Mouse (Mus musculus) liver, embryonic 13.5 days (tissue): ENCODE measurements around the gene Flnb. TPM values are rescaled to one million over a fixed set of nuclear protein-coding genes. Genes with fewer than 3 reads are reported as not detected.

Source experiments
- ATAC-seq: fragments of 200-750 bp; cut with Nextera tagmentation; 2 replicates; pipeline ENCODE4 v1.8.0; 2017; ENCODE audit warnings: low read depth, mild to moderate bottlenecking, moderate number of reproducible peaks, moderate library complexity
- DNase-seq: peaks from one replicate; pipeline ENCODE4 v3.0.0; 2022
- H3K27ac ChIP-seq: fragments of 300-500 bp; sonication (generic); 2 replicates; pipeline ENCODE4 v1.5.1; 2015; ENCODE audit warnings: moderate library complexity, mild to moderate bottlenecking, inconsistent platforms
- H3K27me3 ChIP-seq: fragments of 300-500 bp; sonication (generic); 2 replicates; pipeline ENCODE4 v1.6.1; 2015; ENCODE audit warnings: mild to moderate bottlenecking, inconsistent platforms
- H3K36me3 ChIP-seq: fragments of 300-500 bp; sonication (generic); 2 replicates; pipeline ENCODE4 v1.6.1; 2015; ENCODE audit warnings: mild to moderate bottlenecking, inconsistent platforms
- H3K4me1 ChIP-seq: fragments of 300-500 bp; sonication (generic); replicated peaks from 2 replicates; pipeline ENCODE4 v1.6.1; 2015; ENCODE audit warnings: inconsistent platforms
- H3K4me2 ChIP-seq: fragments of 300-500 bp; sonication (generic); 2 replicates; pipeline ENCODE4 v1.6.1; 2015; ENCODE audit warnings: inconsistent platforms, mild to moderate bottlenecking, moderate library complexity
- H3K4me3 ChIP-seq: fragments of 300-500 bp; sonication (generic); replicated peaks from 2 replicates; pipeline ENCODE4 v1.5.1; 2015; ENCODE audit warnings: mild to moderate bottlenecking, inconsistent platforms
- H3K9ac ChIP-seq: fragments of 300-500 bp; sonication (generic); 2 replicates; pipeline ENCODE4 v1.6.1; 2015; ENCODE audit warnings: mild to moderate bottlenecking, inconsistent platforms
- H3K9me3 ChIP-seq: fragments of 300-500 bp; sonication (generic); replicated peaks from 2 replicates; pipeline ENCODE4 v1.6.1; 2016; ENCODE audit warnings: inconsistent platforms
- WGBS: fragments of 180-500 bp; shearing (Covaris S2); methylation state at CpG from one replicate; pipeline ENCODE4 v1.1.7; 2015; ENCODE audit not compliant: insufficient replicate concordance; 5-methylcytosine and 5-hydroxymethylcytosine counted together
- polyA plus RNA-seq: library from polyadenylated mRNA; unstranded; fragments of >200 nt; fragmentation: Nextera tagmentation; extraction: Ambion mirVana; gene quantifications from 2 replicates; pipeline ENCODE4 v1.2.1, GENCODE M21; 2015

Gene Flnb
- polyA plus RNA-seq, 1 experiment from 2014 or later = 2.9 TPM

GRCm38 (mm10) chr14:7829181-7829580 lies 11.4 kb downstream of the Flnb start:
- H3K9ac ChIP-seq = no peak overlapping the region
- peaks cover 37% of the 10 kb centered on the region for H3K4me1 ChIP-seq
- no peak overlapping the region for H3K4me2 ChIP-seq
- no peaks in the 10 kb centered on the region; the same call in 1 of the 2 replicates for H3K9me3 ChIP-seq
- H3K4me3 ChIP-seq = no peak overlapping the region
- 67% methylated on average over 2 of the region's 2 CpGs for WGBS
- no peak for ATAC-seq
- DNase-seq = no peak
- H3K27me3 ChIP-seq = no peaks in the 10 kb centered on the region
- 0 out of 2 replicates have a peak, but pooled peaks cover 4% of the 10 kb centered on the region for H3K36me3 ChIP-seq
- peak overlapping the region; percentile 43 for H3K27ac ChIP-seq

GRCm38 (mm10) chr14:7831770-7832439 lies 14.1 kb downstream of the Flnb start:
- no peaks in the 10 kb centered on the region for H3K27me3 ChIP-seq
- ATAC-seq (no peak), DNase-seq (no peak)
- peaks cover 17% of the 10 kb centered on the region for H3K4me1 ChIP-seq
- no peaks in the 10 kb centered on the region; the same call in 1 of the 2 replicates for H3K9me3 ChIP-seq
- no peak overlapping the region for H3K4me2 ChIP-seq
- no peak overlapping the region for H3K9ac ChIP-seq
- 0 out of 2 replicates have a peak, but pooled peaks cover 4% of the 10 kb centered on the region for H3K36me3 ChIP-seq
- no peak overlapping the region for H3K27ac ChIP-seq
- H3K4me3 ChIP-seq = no peak overlapping the region
- WGBS = 33% methylated on average over 1 of the region's 1 CpGs

GRCm38 (mm10) chr14:7832440-7832783 lies 14.7 kb downstream of the Flnb start:
- Histone ChIP-seq H3K9me3 (no peaks in the 10 kb centered on the region; the same call in 1 of the 2 replicates), H3K4me2 (no peak overlapping the region), H3K27me3 (no peaks in the 10 kb centered on the region), H3K36me3 (0 out of 2 replicates have a peak, but pooled peaks cover 4% of the 10 kb centered on the region), H3K4me1 (peaks cover 12% of the 10 kb centered on the region), H3K4me3 (no peak overlapping the region), H3K27ac (no peak overlapping the region), H3K9ac (no peak overlapping the region)
- ATAC-seq = no peak
- DNase-seq = no peak
- WGBS = 77% methylated on average over 5 of the region's 5 CpGs

DNA sequence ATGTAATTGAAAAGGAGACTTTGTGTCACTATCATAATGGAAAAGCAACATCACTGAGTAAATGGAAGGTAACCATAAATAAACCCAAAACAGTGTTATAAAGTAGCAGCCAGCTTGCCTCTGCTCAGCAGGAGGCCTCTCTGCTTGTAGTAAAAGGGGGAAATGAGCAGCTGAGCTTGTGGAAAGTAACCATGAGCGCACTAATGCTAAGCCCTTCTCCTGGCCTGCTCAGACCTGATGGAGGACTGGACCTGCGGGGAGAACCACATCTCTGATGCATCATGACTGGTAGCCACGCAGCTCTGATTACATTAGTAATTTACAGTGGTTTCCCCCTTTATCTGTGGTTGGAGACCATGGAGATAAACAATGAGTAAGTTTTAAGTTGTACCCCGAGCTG lies 15.7 kb downstream of the Flnb start:
- Histone ChIP-seq H3K4me2 (no peak overlapping the region), H3K9ac (no peak overlapping the region), H3K36me3 (0 out of 2 replicates have a peak, but pooled peaks cover 4% of the 10 kb centered on the region), H3K9me3 (no peaks in the 10 kb centered on the region; the same call in 1 of the 2 replicates), H3K27me3 (no peaks in the 10 kb centered on the region), H3K4me1 (peaks cover 13% of the 10 kb centered on the region), H3K27ac (no peak overlapping the region), H3K4me3 (no peak overlapping the region)
- 47% methylated on average over 4 of the region's 4 CpGs for WGBS
- DNase-seq (no peak), ATAC-seq (no peak)

GRCm38 (mm10) chr14:7838564-7839089 lies 20.9 kb downstream of the Flnb start:
- Histone ChIP-seq H3K4me2 (no peak overlapping the region), H3K27ac (no peak overlapping the region), H3K36me3 (no peaks in the 10 kb centered on the region), H3K9ac (no peak overlapping the region), H3K4me1 (peaks cover 19% of the 10 kb centered on the region), H3K27me3 (no peaks in the 10 kb centered on the region), H3K4me3 (no peak overlapping the region), H3K9me3 (no peaks in the 10 kb centered on the region)
- WGBS = 71% methylated on average over 5 of the region's 5 CpGs
- ATAC-seq = no peak
- no peak for DNase-seq

DNA sequence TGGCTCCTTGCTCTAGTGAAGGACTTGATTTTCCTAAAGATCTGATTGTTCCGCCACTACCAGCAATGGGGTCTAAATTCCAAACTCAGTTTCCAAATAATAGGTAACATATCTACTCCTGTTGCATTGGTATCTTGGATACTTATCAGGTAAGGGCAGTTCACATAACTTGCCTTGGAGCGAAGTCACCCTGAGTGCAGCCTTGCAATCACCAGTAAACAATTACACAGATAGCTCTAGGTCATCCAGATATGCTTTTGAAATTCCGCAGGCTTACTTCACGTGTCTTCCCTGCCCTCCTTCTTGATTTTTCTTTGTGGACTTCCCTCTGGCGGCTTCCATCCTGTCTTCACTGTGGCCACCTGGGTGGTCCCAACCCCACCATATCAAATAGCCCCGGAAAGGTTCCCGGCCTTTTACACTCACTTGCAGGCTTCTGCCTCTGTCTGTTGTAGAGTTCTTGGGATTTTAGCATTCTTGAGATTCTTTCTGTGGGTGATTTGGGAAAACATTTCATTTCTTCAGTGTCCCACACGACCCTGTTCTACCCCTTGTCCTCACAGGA lies 22.3 kb downstream of the Flnb start:
- ATAC-seq (no peak), DNase-seq (no peak)
- Histone ChIP-seq H3K27ac (no peak overlapping the region), H3K9me3 (no peaks in the 10 kb centered on the region), H3K4me3 (no peak overlapping the region), H3K9ac (no peak overlapping the region), H3K4me2 (no peak overlapping the region), H3K27me3 (no peaks in the 10 kb centered on the region), H3K36me3 (no peaks in the 10 kb centered on the region), H3K4me1 (peaks cover 19% of the 10 kb centered on the region)
- WGBS = 53% methylated on average over 8 of the region's 8 CpGs

GRCm38 (mm10) chr14:7842631-7843332 lies 25.0 kb downstream of the Flnb start:
- Histone ChIP-seq H3K27ac (no peak overlapping the region), H3K4me2 (no peak overlapping the region), H3K27me3 (no peaks in the 10 kb centered on the region), H3K36me3 (no peaks in the 10 kb centered on the region), H3K9me3 (no peaks in the 10 kb centered on the region), H3K4me3 (no peak overlapping the region), H3K4me1 (peaks cover 26% of the 10 kb centered on the region), H3K9ac (no peak overlapping the region)
- 67% methylated on average over 15 of the region's 15 CpGs for WGBS
- DNase-seq (no peak), ATAC-seq (no peak)

DNA sequence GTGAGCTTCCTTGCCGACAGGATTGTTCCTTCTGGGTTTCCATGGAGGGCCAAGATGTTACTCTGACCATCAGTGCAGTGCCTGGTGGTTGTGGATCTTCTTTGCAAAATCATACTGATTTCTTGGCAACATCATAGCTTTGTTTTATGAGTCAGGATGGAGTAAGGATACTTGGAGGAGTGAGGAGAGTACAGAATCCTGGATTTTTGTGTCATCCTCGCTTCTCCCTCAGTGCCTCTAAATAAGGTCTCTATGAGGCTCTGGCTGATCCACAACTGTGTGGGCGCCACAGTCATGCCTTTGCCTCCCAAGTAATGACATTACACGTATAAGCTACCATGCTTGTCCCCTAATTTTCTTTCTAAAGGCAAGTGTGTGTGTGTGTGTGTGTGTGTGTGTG lies 28.9 kb downstream of the Flnb start:
- Histone ChIP-seq H3K4me2 (no peak overlapping the region), H3K36me3 (no peaks in the 10 kb centered on the region), H3K9me3 (no peaks in the 10 kb centered on the region), H3K27ac (no peak overlapping the region), H3K4me1 (peaks cover 34% of the 10 kb centered on the region), H3K27me3 (no peaks in the 10 kb centered on the region), H3K4me3 (no peak overlapping the region), H3K9ac (no peak overlapping the region)
- WGBS = 53% methylated on average over 4 of the region's 4 CpGs
- DNase-seq = no peak
- no peak for ATAC-seq

DNA sequence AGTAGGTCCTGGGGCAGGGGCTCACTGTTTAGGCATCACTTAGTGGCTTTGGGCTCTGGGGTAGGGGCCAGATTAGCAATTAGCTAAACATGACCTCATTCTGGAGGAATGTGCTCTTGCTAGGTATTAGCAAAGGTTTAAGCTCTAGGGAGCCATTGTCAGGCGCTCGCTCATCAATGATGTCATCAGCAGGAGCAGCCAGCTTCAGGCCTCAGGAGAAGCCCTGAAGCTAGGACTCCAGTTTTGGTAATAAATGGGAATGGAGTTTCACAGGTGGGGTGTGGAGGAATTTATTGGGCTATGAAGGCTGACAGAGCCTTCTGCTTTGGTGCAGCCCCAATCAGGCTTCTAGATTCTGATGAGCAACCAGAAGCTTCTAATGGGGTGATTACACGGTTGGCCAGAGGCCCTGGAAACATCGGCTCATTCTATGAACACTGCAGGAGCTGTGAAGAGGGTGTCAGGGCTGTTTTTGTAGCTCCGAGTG lies 30.0 kb downstream of the Flnb start:
- Histone ChIP-seq H3K4me1 (peaks cover 38% of the 10 kb centered on the region), H3K27me3 (no peaks in the 10 kb centered on the region), H3K4me3 (no peak overlapping the region), H3K9ac (no peak overlapping the region), H3K36me3 (no peaks in the 10 kb centered on the region), H3K9me3 (no peaks in the 10 kb centered on the region), H3K27ac (no peak overlapping the region), H3K4me2 (no peak overlapping the region)
- 57% methylated on average over 5 of the region's 5 CpGs for WGBS
- no peak for DNase-seq
- no peak for ATAC-seq

GRCm38 (mm10) chr14:7850913-7851312 lies 33.2 kb downstream of the Flnb start:
- ATAC-seq (no peak), DNase-seq (no peak)
- Histone ChIP-seq H3K4me3 (no peak overlapping the region), H3K9me3 (no peaks in the 10 kb centered on the region), H3K4me2 (no peak overlapping the region), H3K27ac (no peak overlapping the region), H3K4me1 (peaks cover 58% of the 10 kb centered on the region), H3K9ac (no peak overlapping the region), H3K27me3 (no peaks in the 10 kb centered on the region), H3K36me3 (no peaks in the 10 kb centered on the region)
- WGBS = 13% methylated on average over 3 of the region's 3 CpGs

GRCm38 (mm10) chr14:7851543-7852065 lies 33.8 kb downstream of the Flnb start:
- Histone ChIP-seq H3K27me3 (no peaks in the 10 kb centered on the region), H3K4me2 (no peak overlapping the region), H3K4me3 (no peak overlapping the region), H3K36me3 (no peaks in the 10 kb centered on the region), H3K9me3 (no peaks in the 10 kb centered on the region), H3K27ac (no peak overlapping the region), H3K9ac (no peak overlapping the region), H3K4me1 (peaks cover 58% of the 10 kb centered on the region)
- ATAC-seq (no peak), DNase-seq (no peak)
- 18% methylated on average over 5 of the region's 5 CpGs for whole genome bisulfite sequencing
